Mouse (Mus musculus): Measurements from ENCODE around the gene Abcd4. TPM values are rescaled to one million over a fixed set of nuclear protein-coding genes. Genes with fewer than 3 reads are reported as not detected.

Gene Abcd4
- polyA plus RNA-seq, 1 experiment from 2014 or later, result 16.5 TPM

- Histone ChIP-seq H3K4me3 (replicated peaks) (no peak overlapping the region), H3K4me2 (replicated peaks) (no peak overlapping the region), H3K27me3 (replicated peaks) (peaks cover 66% of the 10 kb centered on the region), H3K27ac (no peak overlapping the region), H3K9me3 (no peaks in the 10 kb centered on the region), H3K4me1 (replicated peaks) (peaks cover 13% of the 10 kb centered on the region; the same call in 1 of the 2 replicates), H3K9ac (no peak overlapping the region), H3K36me3 (no peaks in the 10 kb centered on the region)
- WGBS, result 1% methylated on average over 34 of the region's 34 CpGs
- no peak for ATAC-seq
Measured at GRCm38 (mm10) chr12:84570694-84571415, 46.4 kb downstream of the Abcd4 start.

DNA sequence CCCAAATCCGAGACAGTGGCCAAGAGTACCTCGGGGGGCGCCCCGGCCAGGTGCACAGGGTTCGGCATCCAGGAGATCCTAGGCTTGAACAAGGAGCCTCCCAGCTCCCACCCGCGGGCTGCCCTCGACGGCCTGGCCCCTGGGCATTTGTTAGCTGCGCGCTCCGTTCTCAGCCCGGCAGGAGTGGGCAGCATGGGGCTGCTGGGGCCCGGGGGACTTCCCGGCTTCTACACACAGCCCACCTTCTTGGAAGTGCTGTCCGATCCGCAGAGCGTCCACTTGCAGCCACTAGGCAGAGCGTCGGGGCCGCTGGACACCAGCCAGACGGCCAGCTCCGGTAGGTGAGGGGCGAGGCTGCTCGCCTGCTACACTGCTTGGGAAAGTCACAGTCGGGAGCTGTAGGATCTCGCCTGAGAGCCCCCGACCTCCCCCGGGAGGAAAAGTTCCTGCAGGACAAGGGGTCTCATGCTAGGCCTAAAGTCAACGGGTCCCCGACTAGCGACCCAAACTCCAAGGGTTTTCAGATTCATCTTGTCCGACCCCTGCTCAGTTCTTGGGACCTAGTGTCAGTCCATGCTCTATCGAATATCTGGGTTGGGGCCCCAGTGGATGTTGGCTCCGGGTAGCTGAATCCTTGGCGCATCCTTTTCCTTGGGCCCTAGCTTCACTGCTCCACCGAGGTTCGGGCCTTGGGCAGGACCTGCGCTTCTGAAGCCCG lies 47.1 kb downstream of the Abcd4 start:
- no peak overlapping the region for H3K4me2 ChIP-seq (replicated peaks)
- WGBS, result 2% methylated on average over 40 of the region's 40 CpGs
- peaks cover 65% of the 10 kb centered on the region for H3K27me3 ChIP-seq (replicated peaks)
- H3K27ac ChIP-seq, result no peak overlapping the region
- H3K9me3 ChIP-seq, result no peaks in the 10 kb centered on the region
- H3K36me3 ChIP-seq, result no peaks in the 10 kb centered on the region
- H3K4me3 ChIP-seq (replicated peaks), result no peak overlapping the region
- H3K9ac ChIP-seq, result no peak overlapping the region
- no peak for ATAC-seq
- H3K4me1 ChIP-seq (replicated peaks), result peaks cover 13% of the 10 kb centered on the region; the same call in 1 of the 2 replicates

GRCm38 (mm10) chr12:84569336-84569970 lies 47.8 kb downstream of the Abcd4 start, which contains the start of gene Vsx2:
Gene Vsx2 (plus strand): TSS chr12:84569762.
- H3K36me3 ChIP-seq, result no peaks in the 10 kb centered on the region
- peaks cover 63% of the 10 kb centered on the region for H3K27me3 ChIP-seq (replicated peaks)
- no peak within 1 kb of the TSS for H3K27ac ChIP-seq
- peaks cover 13% of the 10 kb centered on the region; the same call in 1 of the 2 replicates for H3K4me1 ChIP-seq (replicated peaks)
- 4% methylated on average over 25 of the region's 25 CpGs for WGBS
- H3K4me2 ChIP-seq (replicated peaks), result no peak within 1 kb of the TSS
- H3K9me3 ChIP-seq, result no peaks in the 10 kb centered on the region
- H3K4me3 ChIP-seq (replicated peaks), result no peak within 1 kb of the TSS
- ATAC-seq, result no peak
- H3K9ac ChIP-seq, result no peak within 1 kb of the TSS

GRCm38 (mm10) chr12:84567576-84567975 lies 49.6 kb downstream of the Abcd4 start:
- H3K36me3 ChIP-seq, result no peaks in the 10 kb centered on the region
- H3K4me1 ChIP-seq (replicated peaks), result peaks cover 13% of the 10 kb centered on the region; the same call in 1 of the 2 replicates
- no peaks in the 10 kb centered on the region for H3K9me3 ChIP-seq
- no peak overlapping the region for H3K27ac ChIP-seq
- WGBS, result 61% methylated on average over 6 of the region's 6 CpGs
- no peak overlapping the region for H3K4me3 ChIP-seq (replicated peaks)
- no peak overlapping the region for H3K9ac ChIP-seq
- peaks cover 52% of the 10 kb centered on the region for H3K27me3 ChIP-seq (replicated peaks)
- H3K4me2 ChIP-seq (replicated peaks), result no peak overlapping the region
- ATAC-seq, result no peak

DNA sequence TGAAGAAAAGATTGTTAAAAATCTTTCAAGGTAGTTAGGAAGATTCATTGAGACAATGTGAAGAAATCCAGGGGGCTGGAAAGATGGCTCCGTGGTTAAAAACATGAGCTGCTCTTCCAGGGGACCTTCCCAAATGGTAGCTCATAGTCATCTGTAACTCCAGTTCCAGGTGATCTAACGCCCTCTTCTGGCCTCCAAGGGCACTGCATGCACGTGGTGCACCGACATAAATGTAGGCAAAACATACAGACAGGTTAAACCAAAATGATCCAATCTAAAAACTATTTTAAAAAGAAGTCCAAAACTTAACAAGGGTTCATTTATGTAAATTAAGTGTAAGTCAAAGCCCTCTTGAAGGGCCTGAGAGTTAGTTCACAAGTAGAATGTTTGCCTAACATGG lies 54.7 kb downstream of the Abcd4 start:
- Histone ChIP-seq H3K9me3 (no peaks in the 10 kb centered on the region), H3K4me1 (replicated peaks) (no peaks in the 10 kb centered on the region), H3K4me3 (replicated peaks) (no peak overlapping the region), H3K36me3 (no peaks in the 10 kb centered on the region), H3K27me3 (replicated peaks) (peaks cover 4% of the 10 kb centered on the region), H3K4me2 (replicated peaks) (no peak overlapping the region), H3K27ac (no peak overlapping the region), H3K9ac (no peak overlapping the region)
- ATAC-seq, result no peak
- WGBS, result 44% methylated on average over 4 of the region's 4 CpGs

DNA sequence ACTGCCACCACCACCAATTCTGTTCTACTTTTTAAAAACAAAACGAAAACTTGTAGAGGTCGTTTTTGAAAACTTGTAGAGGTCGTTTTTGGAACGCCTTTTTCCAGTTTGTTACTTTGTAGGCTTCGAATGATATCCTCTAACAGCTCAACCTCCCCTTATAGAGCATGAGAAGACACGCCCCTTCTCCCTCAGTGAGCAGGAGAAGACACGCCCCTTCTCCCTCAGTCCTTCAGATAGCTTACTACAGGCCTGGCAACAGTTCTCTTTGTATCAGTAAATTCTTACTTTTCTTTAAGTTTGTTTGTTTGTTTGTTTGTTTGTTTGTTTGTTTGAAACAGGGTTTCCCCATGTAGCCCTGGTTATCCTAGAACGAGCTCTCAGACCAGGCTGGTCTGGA lies 62.0 kb downstream of the Abcd4 start:
- no peaks in the 10 kb centered on the region for H3K27me3 ChIP-seq (replicated peaks)
- no peak overlapping the region for H3K4me2 ChIP-seq (replicated peaks)
- 58% methylated on average over 8 of the region's 8 CpGs for WGBS
- no peaks in the 10 kb centered on the region for H3K9me3 ChIP-seq
- no peak overlapping the region for H3K4me3 ChIP-seq (replicated peaks)
- ATAC-seq, result no peak
- H3K27ac ChIP-seq, result no peak overlapping the region
- H3K4me1 ChIP-seq (replicated peaks), result no peaks in the 10 kb centered on the region
- no peaks in the 10 kb centered on the region for H3K36me3 ChIP-seq
- H3K9ac ChIP-seq, result no peak overlapping the region

Other genes starting within 250 kb of the Abcd4 start
- gene Entpd5, start 208.4 kb downstream of the Abcd4 start, polyA plus RNA-seq (2015; fragmentation: Nextera tagmentation; extraction: Ambion mirVana), result 37.1 and 39.5 TPM in 2 replicates
- 0.52 and 0.80 TPM in 2 replicates for gene Bbof1, start 208.3 kb downstream of the Abcd4 start, polyA plus RNA-seq (2015; fragmentation: Nextera tagmentation; extraction: Ambion mirVana)
- 21.6 and 23.6 TPM in 2 replicates for gene Rnf113a2, start 200.2 kb downstream of the Abcd4 start, polyA plus RNA-seq (2015; fragmentation: Nextera tagmentation; extraction: Ambion mirVana)
- gene Aldh6a1, start 166.4 kb downstream of the Abcd4 start, polyA plus RNA-seq (2015; fragmentation: Nextera tagmentation; extraction: Ambion mirVana), result 29.0 and 31.8 TPM in 2 replicates
- gene Lin52, start 166.0 kb downstream of the Abcd4 start, polyA plus RNA-seq (2015; fragmentation: Nextera tagmentation; extraction: Ambion mirVana), result 15.2 and 16.9 TPM in 2 replicates
- gene Vsx2, start 47.7 kb downstream of the Abcd4 start, polyA plus RNA-seq (2015; fragmentation: Nextera tagmentation; extraction: Ambion mirVana), result not detected in 2 replicates
- not detected in 2 replicates for gene Vrtn, start 23.6 kb upstream of the Abcd4 start, polyA plus RNA-seq (2015; fragmentation: Nextera tagmentation; extraction: Ambion mirVana)
- gene Syndig1l, start 81.4 kb upstream of the Abcd4 start, polyA plus RNA-seq (2015; fragmentation: Nextera tagmentation; extraction: Ambion mirVana), result 0.10 and 0.15 TPM in 2 replicates
- 76.7 and 77.9 TPM in 2 replicates for gene Npc2, start 155.7 kb upstream of the Abcd4 start, polyA plus RNA-seq (2015; fragmentation: Nextera tagmentation; extraction: Ambion mirVana)
- 124 and 134 TPM in 2 replicates for gene Isca2, start 155.8 kb upstream of the Abcd4 start, polyA plus RNA-seq (2015; fragmentation: Nextera tagmentation; extraction: Ambion mirVana)

All from intestine, embryonic 15.5 days (tissue).